Mouse (Mus musculus): ENCODE results near the gene Ddx60. TPM values are rescaled to one million over a fixed set of nuclear protein-coding genes. Genes with fewer than 3 reads are reported as not detected.
A peak's percentile ranks its signal among the peaks of the same experiment; 100 is the strongest.
"Not testable (repeated sequence)": the region's sequence is repeated elsewhere in the genome, so short reads cannot be mapped to it uniquely, and the experiment has no call there.

Gene Ddx60
- polyA plus RNA-seq, 1 experiment from 2014 or later, result 0.63 TPM

DNA sequence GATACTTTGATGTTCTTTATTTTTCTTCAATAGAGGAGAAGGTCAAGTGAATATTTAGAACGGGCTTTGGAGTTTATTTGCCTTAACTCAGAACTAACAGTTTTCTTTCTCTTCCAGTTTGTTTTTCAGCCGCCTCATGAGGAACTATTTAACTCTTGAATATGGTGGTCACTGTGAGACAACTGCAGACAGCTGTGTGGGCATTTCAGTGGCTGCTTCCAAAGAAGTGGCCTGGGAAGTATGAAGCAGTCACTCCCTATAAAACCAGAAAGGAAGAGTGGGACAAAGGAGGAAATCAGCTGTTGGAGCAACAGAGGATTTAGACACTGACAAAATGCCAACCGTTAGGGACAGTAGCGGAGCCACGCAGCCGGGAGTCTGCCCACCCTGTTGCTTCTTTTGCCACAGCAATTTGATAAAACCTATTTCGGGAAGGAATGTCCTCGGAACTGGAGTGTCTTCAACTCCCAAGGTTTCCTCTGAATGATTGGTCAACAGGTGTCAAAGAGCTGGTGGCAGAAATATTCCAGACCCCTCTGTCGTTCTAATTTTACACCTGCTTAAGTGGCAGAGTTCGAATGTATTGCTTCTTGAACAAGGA is 6.3 kb upstream of the Ddx60 start:
- Histone ChIP-seq H3K9me3 (ENCODE audit: low read depth, low read length) (no peaks in the 10 kb centered on the region), H3K27me3 (ENCODE audit: insufficient read depth, low read length) (no peaks in the 10 kb centered on the region), H3K36me3 (ENCODE audit: insufficient read depth) (no peaks in the 10 kb centered on the region), H3K4me3 (ENCODE audit: low read depth, low read length) (no peak overlapping the region), H3K27ac (ENCODE audit: low read depth) (no peak overlapping the region), H3K4me1 (ENCODE audit: insufficient read depth) (no peaks in the 10 kb centered on the region), H3K4me2 (no peak overlapping the region), H3K9ac (no peak overlapping the region)
- no peak for TF ChIP-seq CTCF (IDR thresholded peaks at IDR 0.05; ENCODE audit: low read depth)
- 65% methylated on average over 10 of the region's 10 CpGs for WGBS
- ATAC-seq (ENCODE audit: insufficient read depth), result no peak
- DNase-seq, result no peak

DNA sequence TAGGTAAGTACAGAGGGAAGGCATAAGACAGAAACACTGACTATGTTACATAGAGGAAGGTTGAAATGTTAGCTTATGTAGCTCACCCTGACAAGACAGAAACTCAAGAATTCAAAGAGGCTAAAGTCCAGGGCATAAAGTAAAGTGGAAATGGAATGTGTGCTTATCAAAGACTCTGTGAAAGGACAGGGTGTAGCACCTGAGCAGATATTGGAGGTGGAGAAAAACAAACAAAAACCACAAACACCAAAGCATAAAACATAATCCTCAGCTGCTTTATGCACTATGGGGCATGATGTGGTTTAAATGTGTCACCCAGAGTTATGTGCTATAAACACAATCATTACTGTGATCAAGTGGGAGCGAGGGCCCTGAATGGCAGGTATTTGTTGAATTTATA is 3.4 kb upstream of the Ddx60 start:
- Histone ChIP-seq H3K4me2 (no peak overlapping the region), H3K36me3 (ENCODE audit: insufficient read depth) (no peaks in the 10 kb centered on the region), H3K9ac (no peak overlapping the region), H3K4me1 (ENCODE audit: insufficient read depth) (no peaks in the 10 kb centered on the region), H3K9me3 (ENCODE audit: low read depth, low read length) (no peaks in the 10 kb centered on the region), H3K4me3 (ENCODE audit: low read depth, low read length) (no peak overlapping the region), H3K27ac (ENCODE audit: low read depth) (no peak overlapping the region), H3K27me3 (ENCODE audit: insufficient read depth, low read length) (no peaks in the 10 kb centered on the region)
- no peak for ATAC-seq (ENCODE audit: insufficient read depth)
- WGBS, result 69% methylated on average over 1 of the region's 1 CpGs
- DNase-seq, result no peak
- no peak for TF ChIP-seq CTCF (IDR thresholded peaks at IDR 0.05; ENCODE audit: low read depth)

DNA sequence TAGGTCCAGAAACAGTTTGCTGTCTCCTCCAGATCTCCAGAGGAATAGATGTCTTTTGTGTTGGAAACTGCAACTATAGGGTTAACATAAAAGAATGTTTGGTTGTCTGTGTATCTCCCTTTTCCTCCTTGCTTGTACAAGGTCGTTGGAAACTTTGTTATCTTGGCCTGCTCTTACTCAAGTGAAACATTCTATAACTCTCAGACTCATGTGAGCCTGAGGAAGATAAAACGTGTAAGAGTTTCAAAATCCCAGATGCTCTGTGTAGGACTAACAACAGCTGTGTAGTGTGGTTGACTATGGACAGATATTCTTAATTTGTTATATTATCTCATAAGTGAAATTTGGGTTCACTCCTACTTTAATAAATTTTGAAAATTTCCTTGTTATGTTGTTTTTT is 5.4 kb downstream of the Ddx60 start:
- H3K27ac ChIP-seq (ENCODE audit: low read depth), result no peak overlapping the region
- DNase-seq (peak; percentile 17), ATAC-seq (ENCODE audit: insufficient read depth) (no peak)
- H3K27me3 ChIP-seq (ENCODE audit: insufficient read depth, low read length), result no peaks in the 10 kb centered on the region
- no peaks in the 10 kb centered on the region for H3K4me1 ChIP-seq (ENCODE audit: insufficient read depth)
- no peaks in the 10 kb centered on the region for H3K9me3 ChIP-seq (ENCODE audit: low read depth, low read length)
- H3K4me3 ChIP-seq (ENCODE audit: low read depth, low read length), result no peak overlapping the region
- H3K36me3 ChIP-seq (ENCODE audit: insufficient read depth), result no peaks in the 10 kb centered on the region
- 1% methylated on average over 2 of the region's 2 CpGs for WGBS
- H3K9ac ChIP-seq, result no peak overlapping the region
- H3K4me2 ChIP-seq, result no peak overlapping the region
- TF ChIP-seq CTCF (IDR thresholded peaks at IDR 0.05; ENCODE audit: low read depth), result no peak

DNA sequence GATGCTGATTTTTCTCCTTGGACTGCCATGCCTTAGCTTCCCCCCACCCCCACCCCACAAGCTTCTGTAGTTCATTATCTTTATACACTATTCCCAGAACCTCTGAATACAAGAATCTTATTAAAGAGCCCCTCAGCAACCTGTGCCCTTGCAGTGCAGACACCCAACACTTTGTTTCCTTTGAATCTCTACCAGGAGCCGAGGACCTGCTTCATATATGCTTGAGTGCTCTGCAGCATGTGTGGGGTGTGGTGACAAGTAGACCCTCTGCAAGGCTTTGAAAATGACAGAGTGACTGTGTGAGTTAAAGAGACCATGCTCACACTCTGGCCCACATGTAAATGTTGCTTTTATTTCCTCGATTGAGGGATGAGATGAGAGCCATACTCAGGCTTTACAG is 9.7 kb downstream of the Ddx60 start:
- H3K9me3 ChIP-seq (ENCODE audit: low read depth, low read length), result no peaks in the 10 kb centered on the region
- TF ChIP-seq CTCF (IDR thresholded peaks at IDR 0.05; ENCODE audit: low read depth), result no peak
- no peak overlapping the region for H3K4me2 ChIP-seq
- WGBS, result 60% methylated on average over 2 of the region's 2 CpGs
- ATAC-seq (ENCODE audit: insufficient read depth) (no peak), DNase-seq (no peak)
- no peaks in the 10 kb centered on the region for H3K36me3 ChIP-seq (ENCODE audit: insufficient read depth)
- no peaks in the 10 kb centered on the region for H3K4me1 ChIP-seq (ENCODE audit: insufficient read depth)
- H3K27ac ChIP-seq (ENCODE audit: low read depth), result no peak overlapping the region
- no peaks in the 10 kb centered on the region for H3K27me3 ChIP-seq (ENCODE audit: insufficient read depth, low read length)
- H3K4me3 ChIP-seq (ENCODE audit: low read depth, low read length), result no peak overlapping the region
- no peak overlapping the region for H3K9ac ChIP-seq

DNA sequence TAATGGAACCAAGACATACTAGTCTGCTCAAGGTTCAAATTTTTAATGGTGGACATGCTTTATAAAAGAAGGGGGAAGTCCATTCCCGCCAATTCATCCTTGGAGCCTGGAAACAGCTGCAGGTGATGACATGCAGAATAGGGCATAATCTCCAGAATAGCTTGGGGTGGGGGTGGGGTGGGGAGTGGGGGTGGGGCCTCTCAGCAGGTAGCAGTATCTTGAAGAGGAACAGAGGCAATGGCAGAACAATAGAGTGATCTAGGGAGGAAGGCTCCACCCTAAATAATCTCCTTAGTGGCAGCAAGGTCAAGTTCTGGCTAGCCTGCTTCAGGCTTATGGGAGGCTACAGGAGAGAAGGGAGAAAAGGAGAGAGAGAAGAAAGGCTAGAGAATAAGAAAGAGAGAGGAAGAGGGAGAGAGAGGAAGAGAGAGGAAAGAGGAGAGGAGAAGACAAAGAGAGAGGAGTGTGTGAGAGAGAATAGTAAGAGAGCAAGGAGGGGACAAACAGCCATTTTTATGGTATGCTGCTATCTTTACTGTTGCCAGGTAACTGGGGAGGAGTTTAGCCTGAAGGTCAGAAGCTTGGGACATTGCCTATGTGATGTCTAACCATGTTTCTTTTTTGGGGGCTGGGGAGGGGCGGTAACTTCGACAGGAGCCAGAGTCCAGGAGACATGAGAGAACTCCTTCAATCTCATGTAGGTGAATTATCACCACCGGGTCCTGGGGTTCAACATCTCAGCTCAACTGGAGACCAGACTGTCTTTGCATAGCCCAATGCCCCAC is 36.9 kb downstream of the Ddx60 start:
- not testable (repeated sequence) for H3K9me3 ChIP-seq (ENCODE audit: low read depth, low read length); H3K4me1 ChIP-seq (ENCODE audit: insufficient read depth); H3K9ac ChIP-seq; H3K4me3 ChIP-seq (ENCODE audit: low read depth, low read length); H3K36me3 ChIP-seq (ENCODE audit: insufficient read depth); ATAC-seq (ENCODE audit: insufficient read depth); H3K27me3 ChIP-seq (ENCODE audit: insufficient read depth, low read length); DNase-seq; H3K27ac ChIP-seq (ENCODE audit: low read depth); H3K4me2 ChIP-seq
- 73% methylated on average over 4 of the region's 4 CpGs for WGBS

DNA sequence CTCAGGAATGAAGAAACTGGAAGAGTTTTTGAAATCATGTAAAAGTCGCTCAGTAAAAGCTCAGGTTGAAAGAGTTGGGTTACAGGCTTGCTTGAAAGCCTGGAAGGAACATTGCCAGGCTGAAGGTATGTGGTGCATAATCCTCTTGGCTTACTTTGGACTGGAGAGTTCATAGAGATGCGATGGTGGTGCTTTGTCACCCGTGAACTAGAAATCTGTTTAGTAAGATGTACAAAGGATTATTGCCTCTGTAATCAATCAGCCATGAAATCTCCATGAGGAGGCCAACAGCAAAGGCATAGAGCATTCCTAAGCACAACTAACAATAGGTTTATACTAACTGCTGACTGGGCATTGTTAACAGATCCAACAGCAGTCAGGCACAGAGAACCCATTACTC is 41.7 kb downstream of the Ddx60 start:
- DNase-seq, result no peak
- Histone ChIP-seq H3K36me3 (ENCODE audit: insufficient read depth) (no peaks in the 10 kb centered on the region), H3K4me2 (no peak overlapping the region), H3K4me3 (ENCODE audit: low read depth, low read length) (no peak overlapping the region), H3K27ac (ENCODE audit: low read depth) (no peak overlapping the region), H3K9ac (no peak overlapping the region), H3K27me3 (ENCODE audit: insufficient read depth, low read length) (no peaks in the 10 kb centered on the region), H3K4me1 (ENCODE audit: insufficient read depth) (no peaks in the 10 kb centered on the region), H3K9me3 (ENCODE audit: low read depth, low read length) (no peaks in the 10 kb centered on the region)
- no peak for ATAC-seq (ENCODE audit: insufficient read depth)
- no peak for TF ChIP-seq CTCF (IDR thresholded peaks at IDR 0.05; ENCODE audit: low read depth)
- 81% methylated on average over 3 of the region's 3 CpGs for WGBS

DNA sequence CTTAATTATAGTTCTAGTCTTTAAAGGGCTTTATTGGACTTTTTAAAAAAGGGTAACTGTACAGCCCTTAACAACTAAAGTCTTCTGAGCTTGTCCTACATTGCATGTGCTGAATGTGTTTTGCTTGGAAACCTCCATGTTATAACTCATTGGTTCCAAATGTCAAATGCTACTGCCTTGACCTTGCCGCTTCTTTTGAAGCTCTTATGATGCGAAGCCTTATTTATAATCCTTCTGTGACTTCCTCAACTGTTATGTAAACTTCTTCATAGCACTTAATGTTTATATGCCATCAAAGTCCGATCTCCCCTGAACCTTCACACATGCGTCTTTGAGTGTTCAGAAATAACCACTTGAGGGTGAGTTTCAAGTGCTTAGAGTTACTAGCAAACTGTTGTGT is 57.1 kb downstream of the Ddx60 start:
- Histone ChIP-seq H3K36me3 (ENCODE audit: insufficient read depth) (no peaks in the 10 kb centered on the region), H3K4me3 (ENCODE audit: low read depth, low read length) (no peak overlapping the region), H3K9me3 (ENCODE audit: low read depth, low read length) (no peaks in the 10 kb centered on the region), H3K4me2 (no peak overlapping the region), H3K27ac (ENCODE audit: low read depth) (no peak overlapping the region), H3K4me1 (ENCODE audit: insufficient read depth) (peaks cover 9% of the 10 kb centered on the region; the same call in 1 of the 2 replicates), H3K27me3 (ENCODE audit: insufficient read depth, low read length) (no peaks in the 10 kb centered on the region), H3K9ac (no peak overlapping the region)
- ATAC-seq (ENCODE audit: insufficient read depth), result no peak
- WGBS, result 43% methylated on average over 4 of the region's 4 CpGs
- no peak for TF ChIP-seq CTCF (IDR thresholded peaks at IDR 0.05; ENCODE audit: low read depth)
- peak; percentile 33 for DNase-seq

Measured in lung, embryonic 14.5 days (tissue).